Mouse (Mus musculus) ES-Bruce4 (cell line): ENCODE measurements around the gene Efcab3.

Source experiments
- CTCF ChIP-seq: IDR thresholded peaks from one replicate; pipeline ENCODE4 v1.8.1; 2011; ENCODE audit warnings: low read depth, low read length
- POLR2A ChIP-seq: IDR thresholded peaks from one replicate; pipeline ENCODE4 v1.8.1; 2011; ENCODE audit warnings: low read length; ENCODE audit not compliant: insufficient read depth

- no peak for TF ChIP-seq CTCF
- TF ChIP-seq POLR2A = no peak
Measured at GRCm38 (mm10) chr11:105117814-105118213, 54.4 kb downstream of the Efcab3 start.
